Mouse (Mus musculus) left cerebral cortex, postnatal 25 days (tissue): Measurements from ENCODE around the gene Sparc. TPM values are rescaled to one million over a fixed set of nuclear protein-coding genes. Genes with fewer than 3 reads are reported as not detected.

ENCODE experiments used
- DNase-seq, 2 experiments: peaks; one replicate each; pipeline ENCODE4 v3.0.0; 2022; ENCODE audit warnings: low spot score in 2 of 2, mixed read lengths in 1 of 2
- intact Hi-C: fragments of 180-260 bp; cut with DNase I; formaldehyde crosslinking; loops from one replicate; pipeline ENCODE4 v1.15.1; 2025
- total RNA-seq, 2 experiments: library from RNA; stranded (reverse); gene quantifications; 2 replicates each; pipeline ENCODE4 v1.2.3; 2021

Sparc gene
- total RNA-seq, 2 experiments from 2014 or later, result 275 to 297 TPM

GRCm38 (mm10) chr11:55412680-55413415 lies 10.1 kb downstream of the Sparc start:
- intact Hi-C loops, result no loop called here
- no peak for DNase-seq

- DNase-seq, result no peak
These were observed 10.9 kb downstream of the Sparc start for GRCm38 (mm10) chr11:55412034-55412433.

GRCm38 (mm10) chr11:55410502-55410901 lies 12.5 kb downstream of the Sparc start:
- intact Hi-C loops, result no loop called here
- no peak for DNase-seq

More at GRCm38 (mm10) chr11:55412034-55412433, 10.9 kb downstream of the Sparc start:
- intact Hi-C loops, result no loop called here

- intact Hi-C loops, result no loop called here
- no peak for DNase-seq
These were observed 13.0 kb downstream of the Sparc start for GRCm38 (mm10) chr11:55410005-55410404.

- intact Hi-C loops, result no loop called here
- DNase-seq, result no peak
These were observed 15.8 kb downstream of the Sparc start for GRCm38 (mm10) chr11:55407133-55407532.

- DNase-seq, result no peak
- intact Hi-C loops, result no loop called here
These were observed 17.1 kb downstream of the Sparc start for GRCm38 (mm10) chr11:55405601-55406469.

GRCm38 (mm10) chr11:55404659-55405457 lies 18.1 kb downstream of the Sparc start:
- intact Hi-C loops, result no loop called here
- DNase-seq, result no peak

GRCm38 (mm10) chr11:55400863-55401262 lies 22.1 kb downstream of the Sparc start:
- intact Hi-C loops, result no loop called here
- no peak for DNase-seq

- intact Hi-C loops, result no loop called here
These were observed 24.6 kb downstream of the Sparc start for GRCm38 (mm10) chr11:55398371-55398770.

GRCm38 (mm10) chr11:55397441-55397840 lies 25.5 kb downstream of the Sparc start:
- no peak for DNase-seq
- intact Hi-C loops, result no loop called here

More at GRCm38 (mm10) chr11:55398371-55398770, 24.6 kb downstream of the Sparc start:
- no peak for DNase-seq

GRCm38 (mm10) chr11:55397036-55397435 lies 25.9 kb downstream of the Sparc start:
- intact Hi-C loops, result no loop called here
- DNase-seq, result no peak

- no peak for DNase-seq
- intact Hi-C loops, result no loop called here
These were observed 27.8 kb downstream of the Sparc start for GRCm38 (mm10) chr11:55395073-55395642.

GRCm38 (mm10) chr11:55394592-55394991 lies 28.4 kb downstream of the Sparc start:
- no peak for DNase-seq
- intact Hi-C loops, result no loop called here

- intact Hi-C loops, result no loop called here
- DNase-seq, result peak in 1 of 2 experiments; percentile 23
These were observed 30.5 kb downstream of the Sparc start for GRCm38 (mm10) chr11:55392474-55392873.

- intact Hi-C loops, result loop anchor here (1.0 to 5.0 kb wide), 4 partner anchors 57 to 502 kb away; no protein-coding TSS in a partner anchor
- DNase-seq, result peak; percentile 51 to 61
These were observed 33.2 kb downstream of the Sparc start for GRCm38 (mm10) chr11:55389778-55390177.

- DNase-seq, result no peak
- intact Hi-C loops, result loop anchor here (5.0 kb wide), 3 partner anchors 225 to 500 kb away; no protein-coding TSS in a partner anchor
These were observed 35.4 kb downstream of the Sparc start for GRCm38 (mm10) chr11:55387576-55387975.

- DNase-seq, result peak; percentile 85 to 92
- intact Hi-C loops, result loop anchor here (1.0 to 5.0 kb wide), 4 partner anchors 182 to 499 kb away; partner anchors contain the start of gene Slc36a1
These were observed 36.4 kb downstream of the Sparc start for GRCm38 (mm10) chr11:55386424-55387063.

GRCm38 (mm10) chr11:55383463-55384045 lies 39.4 kb downstream of the Sparc start:
- DNase-seq, result no peak
- intact Hi-C loops, result loop anchor here (5.0 kb wide), 1 partner anchor 131 kb away; no protein-coding TSS in a partner anchor
